Mouse (Mus musculus) adrenal gland, adult 8-10 months (tissue): Measurements from ENCODE around the gene Rab35. TPM values are rescaled to one million over a fixed set of nuclear protein-coding genes. Genes with fewer than 3 reads are reported as not detected.

Experiments
- DNase-seq: peaks from one replicate; pipeline ENCODE4 v3.0.0; 2022
- total RNA-seq, 4 experiments: library from RNA; stranded (reverse); gene quantifications; 2 replicates each; pipeline ENCODE4 v1.2.4; 2022

The Rab35 gene
- 10 to 100 TPM; 58.8 to 70.3 (median 60.6) TPM for total RNA-seq

DNA sequence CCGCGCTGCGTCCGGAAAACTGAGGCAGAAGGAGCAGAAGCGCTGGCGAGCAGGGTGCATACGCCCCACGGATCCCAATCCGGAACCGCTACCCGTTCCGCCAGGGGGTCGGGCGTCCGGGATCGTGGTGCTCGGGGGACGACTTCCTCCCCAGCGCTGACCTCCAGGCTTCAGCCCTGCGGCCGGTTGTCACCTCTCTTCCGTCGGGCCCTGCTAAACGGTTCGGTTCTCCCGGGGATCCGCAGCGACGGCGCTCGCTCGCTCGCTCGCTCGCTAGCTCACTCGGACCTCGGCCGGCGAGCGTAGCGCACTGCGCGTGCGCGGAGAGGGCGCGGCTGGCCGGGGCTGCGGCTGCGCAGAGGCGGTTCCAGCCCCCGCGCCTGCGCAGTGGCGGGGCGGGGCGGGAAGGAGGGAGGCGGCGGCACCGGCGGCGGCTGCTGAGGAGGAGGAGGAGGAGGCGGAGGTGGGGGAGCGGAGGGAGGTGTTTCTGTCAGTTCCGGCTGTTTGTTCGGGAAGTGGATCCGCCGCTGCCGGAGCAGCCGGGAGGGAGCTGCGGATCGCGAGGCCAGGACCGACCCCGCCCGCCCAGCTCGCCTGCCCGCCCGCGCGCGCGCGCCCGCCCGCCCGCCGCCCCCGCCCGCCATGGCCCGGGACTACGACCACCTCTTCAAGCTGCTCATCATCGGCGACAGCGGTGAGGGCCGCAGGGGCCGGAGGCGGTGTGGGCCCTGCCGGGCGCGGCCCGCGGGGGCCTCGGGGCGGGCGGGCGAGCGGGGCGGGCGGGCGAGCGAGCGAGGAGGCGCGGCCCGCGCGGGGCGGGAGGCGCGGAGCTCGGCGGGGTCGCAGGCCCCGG is at the start of gene Rab35:
Rab35 (plus strand) TSS at position 404 of the 853 bp plus-strand sequence.
- peak; percentile 93 for DNase-seq

DNA sequence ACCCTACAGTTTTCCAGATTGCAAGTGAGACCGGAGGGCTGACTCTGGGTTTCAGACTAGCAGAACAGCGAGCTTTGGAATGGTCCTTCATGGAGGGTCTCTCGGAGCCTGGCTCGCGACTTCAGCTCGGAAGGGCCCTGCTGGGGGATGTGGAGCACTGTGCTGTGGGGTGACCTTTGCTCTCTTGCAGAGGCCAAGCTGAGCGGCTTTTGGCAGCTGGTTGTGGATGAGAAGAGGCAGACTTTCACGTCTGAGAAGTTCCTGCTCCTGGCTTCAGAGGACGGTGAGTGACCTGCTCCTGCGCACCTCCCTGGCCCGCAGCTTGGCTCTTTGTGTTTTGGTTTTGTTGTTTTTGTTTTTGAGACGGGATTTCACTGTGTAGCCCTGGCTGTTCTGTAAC is 46.1 kb upstream of the Rab35 start:
- DNase-seq, result no peak

DNA sequence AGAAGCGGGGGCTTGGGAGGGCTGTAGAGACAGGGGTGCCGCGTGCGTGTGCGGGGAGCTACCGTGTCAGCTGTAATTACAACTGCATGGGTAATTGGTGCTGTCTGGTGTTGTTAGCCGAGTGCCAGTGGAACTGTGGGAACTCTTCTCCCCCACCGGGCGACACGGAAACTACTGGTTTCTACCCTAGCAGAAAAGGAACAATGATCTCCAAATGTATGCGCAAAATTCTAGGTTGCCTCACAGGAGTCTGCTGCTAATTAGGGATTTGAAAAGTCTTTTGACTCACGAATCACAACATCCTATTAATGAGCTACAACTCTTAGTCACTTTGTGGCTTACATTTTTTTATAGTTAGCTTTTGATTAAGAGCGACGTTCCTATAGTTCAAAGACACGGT is 45.5 kb upstream of the Rab35 start:
- DNase-seq, result no peak

DNA sequence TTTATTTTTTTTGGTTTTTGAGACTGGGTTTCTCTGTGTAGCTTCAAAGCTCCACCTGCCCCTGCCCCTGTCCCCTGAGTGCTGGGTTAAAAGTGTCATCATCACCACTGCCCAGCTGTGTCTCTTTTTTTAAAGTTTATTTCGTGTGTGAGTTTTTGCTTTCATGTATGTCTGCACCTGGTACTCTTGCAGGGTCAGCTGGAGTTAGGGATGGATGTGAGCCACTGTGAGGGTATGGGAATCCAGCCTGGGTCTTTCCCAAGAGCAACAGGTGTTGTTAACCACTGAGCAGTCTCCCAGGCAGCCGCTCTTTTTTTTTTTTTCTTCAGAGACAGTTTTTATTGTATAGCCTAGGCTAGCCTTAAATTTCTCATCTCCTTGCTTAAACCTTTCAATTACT is 44.9 kb upstream of the Rab35 start:
- DNase-seq, result no peak

DNA sequence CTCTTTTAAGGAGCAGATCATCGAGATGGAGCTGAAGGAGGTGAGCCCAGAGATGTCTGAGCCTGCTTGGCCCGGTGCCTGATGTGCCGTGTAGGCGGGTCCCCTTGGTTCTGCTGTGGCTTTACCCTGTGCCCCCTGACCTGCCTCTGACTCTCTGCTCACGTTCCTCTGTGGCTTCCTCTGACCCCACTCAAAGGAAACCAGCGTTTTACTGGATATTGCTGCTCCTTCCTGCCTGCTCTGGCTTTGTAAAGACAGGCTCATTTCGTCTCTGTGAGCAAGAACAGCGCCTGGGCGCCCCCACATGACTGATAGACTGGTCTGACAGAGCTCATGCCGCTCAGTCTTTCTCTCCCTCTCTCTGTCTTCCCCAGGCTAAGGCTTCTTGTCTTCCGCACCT is 40.7 kb upstream of the Rab35 start:
- no peak for DNase-seq

DNA sequence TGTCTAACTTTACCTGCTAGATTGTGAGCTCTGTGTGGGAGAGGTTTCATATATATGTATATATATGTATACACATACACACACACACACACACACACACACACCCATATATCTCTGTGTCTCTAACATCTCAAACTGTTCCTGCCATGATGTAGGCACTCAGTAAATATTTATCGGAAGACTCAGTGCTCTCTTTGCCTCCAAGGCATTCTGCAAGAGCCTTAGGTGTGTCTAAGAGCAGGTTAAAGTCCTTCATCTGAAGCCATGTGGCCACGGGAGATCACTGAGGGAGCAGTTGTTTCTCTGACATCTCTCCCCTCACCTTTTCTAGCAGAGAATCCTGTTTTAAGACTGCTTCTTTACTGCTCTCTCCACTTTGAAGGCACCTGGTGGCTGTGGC is 40.2 kb upstream of the Rab35 start:
- DNase-seq, result no peak

DNA sequence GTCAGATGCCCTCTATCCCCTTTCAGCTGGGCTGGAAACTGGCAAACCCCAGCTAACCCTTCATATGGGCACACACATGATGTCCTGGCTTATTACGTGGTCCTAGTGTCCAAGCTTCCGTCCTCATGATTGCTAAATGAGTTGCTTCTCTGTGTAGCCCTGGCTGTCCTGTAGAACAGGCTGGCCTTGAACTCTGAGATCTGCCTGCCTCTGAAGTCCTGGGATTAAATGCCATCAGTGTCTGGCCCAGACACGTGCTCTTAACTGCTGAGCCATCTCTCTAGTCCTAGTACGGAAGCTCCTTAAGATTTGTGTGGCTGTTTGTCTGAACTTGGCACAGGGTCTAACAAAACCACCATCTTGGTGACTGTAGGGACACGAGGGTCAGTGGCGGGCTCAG is 28.1 kb upstream of the Rab35 start:
- peak; percentile 35 for DNase-seq

DNA sequence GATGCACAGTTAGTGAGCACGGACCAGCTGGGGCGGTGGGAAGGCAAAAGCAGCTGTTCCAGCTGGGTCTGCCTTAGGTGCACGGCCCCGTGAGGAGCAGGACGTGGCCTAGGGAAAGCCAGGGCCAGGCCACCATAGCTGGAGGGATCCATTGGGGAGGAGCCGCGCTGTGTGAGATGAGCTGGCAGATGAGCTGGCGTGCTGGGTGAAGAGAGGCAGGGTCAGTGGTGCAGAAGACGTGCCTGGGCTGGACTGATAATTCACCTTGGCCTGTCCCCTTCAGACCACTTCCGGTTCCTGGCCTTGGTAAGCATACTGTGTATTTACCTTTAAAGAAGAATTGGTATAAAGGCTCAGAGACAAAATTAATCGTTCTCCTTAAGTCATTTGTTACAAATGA is 20.1 kb upstream of the Rab35 start:
- DNase-seq, result no peak

DNA sequence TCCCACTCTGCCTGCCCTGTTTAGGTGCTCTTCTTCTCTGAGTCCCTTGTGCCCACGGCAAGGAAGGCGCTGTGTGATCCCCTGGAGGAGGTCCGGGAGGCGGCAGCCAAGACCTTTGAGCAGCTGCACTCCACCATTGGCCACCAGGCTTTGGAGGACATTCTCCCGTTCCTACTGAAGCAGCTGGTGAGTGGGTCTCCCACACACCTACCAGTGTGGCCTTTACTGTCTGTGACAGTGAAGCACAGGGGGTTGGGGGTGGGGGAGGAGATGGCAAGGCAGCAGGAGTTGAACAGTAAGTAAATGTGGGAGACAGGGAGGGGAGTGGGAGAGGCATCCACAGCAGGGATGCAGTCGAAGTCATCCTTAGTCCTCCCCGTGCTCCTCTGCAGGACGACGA is 18.4 kb upstream of the Rab35 start:
- no peak for DNase-seq

DNA sequence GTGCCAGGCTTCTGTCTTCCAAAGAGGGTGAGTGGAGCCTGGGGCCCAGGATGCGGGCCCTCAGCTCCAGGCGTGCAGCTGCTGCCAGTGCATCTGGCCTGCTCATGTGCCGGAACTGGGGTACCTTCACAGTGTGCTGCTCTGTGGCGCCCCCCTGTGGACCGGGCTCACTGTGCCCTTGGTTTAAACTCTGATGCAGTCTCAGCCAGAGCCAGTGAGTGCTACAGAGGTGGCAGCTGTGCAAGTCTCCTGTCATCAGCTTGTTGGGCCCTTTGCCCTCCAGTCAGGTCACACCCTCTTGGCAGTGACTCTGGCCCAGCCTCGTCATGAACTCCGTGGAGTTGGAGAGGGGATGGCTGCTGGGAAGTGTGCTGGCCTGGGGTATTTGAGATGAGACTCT is 16.8 kb upstream of the Rab35 start:
- DNase-seq, result no peak

DNA sequence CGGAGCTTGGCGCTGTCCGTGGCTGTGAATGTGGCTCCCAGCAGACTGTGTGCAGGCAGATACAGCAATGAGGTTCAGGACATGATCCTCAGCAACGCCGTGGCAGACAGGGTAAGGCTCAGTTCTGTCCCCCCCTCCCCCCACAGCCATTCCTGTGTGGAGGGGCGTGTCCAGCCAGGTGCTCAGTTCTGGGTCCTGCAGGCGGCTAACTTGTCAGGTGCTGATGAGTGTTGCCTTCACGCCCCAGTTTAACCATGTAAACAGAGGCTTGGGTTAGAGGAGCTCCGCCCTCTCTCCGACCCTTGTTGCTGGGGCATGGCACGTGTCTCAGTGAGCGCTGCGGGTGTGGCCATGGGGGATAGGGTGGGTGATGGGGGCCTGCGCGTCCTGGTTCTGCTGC is 12.0 kb upstream of the Rab35 start:
- no peak for DNase-seq

DNA sequence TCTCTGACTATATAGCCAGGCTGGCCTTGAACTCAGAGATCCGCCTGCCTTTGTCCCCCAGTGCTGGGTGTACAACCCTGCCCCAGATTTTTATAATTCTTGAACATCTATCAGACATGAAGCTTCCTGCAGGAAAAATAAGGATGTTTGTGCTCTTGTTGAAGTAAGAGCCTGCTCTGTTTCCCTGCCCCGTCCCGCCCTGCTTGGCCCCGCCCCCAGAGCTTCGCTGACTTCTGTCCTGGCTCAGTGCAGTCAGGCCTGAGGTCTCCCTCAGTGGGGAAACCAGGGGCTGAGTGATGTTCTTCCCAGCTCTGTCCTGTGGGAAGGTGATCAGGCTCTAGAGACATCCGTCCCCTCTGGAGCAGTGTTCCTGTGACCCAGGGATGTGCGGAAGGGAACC is 9.0 kb upstream of the Rab35 start:
- no peak for DNase-seq

DNA sequence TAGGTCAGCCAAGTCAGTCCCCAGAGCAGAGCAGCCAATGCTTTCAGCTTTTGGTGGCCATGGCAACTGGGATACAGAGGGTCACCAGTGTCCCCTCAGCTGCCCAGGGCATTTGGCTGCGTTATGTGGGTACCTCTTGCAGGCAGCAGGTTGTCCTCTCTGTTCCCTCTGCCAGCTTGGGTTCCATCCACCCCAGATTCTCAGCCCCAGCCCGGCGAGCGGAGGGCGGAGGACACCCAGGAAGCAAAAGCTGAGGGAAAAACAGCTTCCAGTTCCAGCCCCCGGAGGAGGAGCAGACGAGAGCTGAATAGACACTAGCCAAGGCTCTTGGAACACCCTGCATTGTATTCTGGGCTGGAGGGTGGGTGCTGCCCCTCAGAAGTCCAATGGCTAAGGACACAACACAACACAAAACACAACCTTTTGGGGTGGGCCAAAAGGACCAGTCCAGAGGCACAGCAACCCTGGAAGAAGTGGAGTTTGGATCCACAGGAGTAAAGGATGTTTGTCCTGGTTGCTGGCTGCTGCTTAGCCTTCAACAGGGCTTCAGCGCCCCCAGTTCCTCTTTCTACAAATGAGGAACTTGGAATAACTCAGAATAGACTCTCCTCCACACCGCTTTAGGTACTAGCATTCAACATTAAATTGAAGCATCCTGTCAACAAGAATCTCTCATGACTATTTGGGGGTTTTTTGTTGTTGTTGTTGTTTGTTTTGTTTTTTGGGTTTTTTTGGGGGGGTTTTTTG is 7.8 kb upstream of the Rab35 start:
- no peak for DNase-seq

DNA sequence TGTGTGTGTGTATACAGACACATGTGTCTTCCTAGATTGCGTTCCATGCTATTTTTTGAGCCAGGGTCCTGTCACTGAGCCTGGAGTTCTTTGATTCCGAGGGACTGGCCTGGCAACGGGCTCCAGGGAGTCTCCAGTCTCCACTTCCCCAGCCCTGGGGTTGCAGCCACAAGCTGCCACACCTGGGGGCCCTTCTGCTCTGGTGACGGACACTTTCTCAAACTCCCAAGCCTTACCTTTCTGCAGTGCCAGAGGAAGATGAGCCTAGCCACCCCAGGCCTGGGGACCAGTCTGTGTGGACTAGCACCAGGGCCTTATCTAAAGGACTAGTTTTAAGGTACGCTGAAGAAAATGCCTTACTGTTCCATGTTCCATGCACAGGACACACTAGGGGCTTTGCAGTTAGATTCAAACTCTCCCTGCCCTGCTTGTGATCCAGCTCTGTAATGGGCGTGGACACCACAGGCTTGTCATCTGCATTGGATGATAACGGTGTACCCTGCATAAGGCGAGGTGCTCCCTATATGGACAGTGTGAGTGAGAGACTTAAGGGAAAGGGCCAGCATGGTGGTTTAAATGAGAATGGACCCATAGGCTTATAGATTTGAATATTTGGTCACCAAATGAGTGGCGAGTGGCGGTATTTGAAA is 5.3 kb upstream of the Rab35 start:
- DNase-seq, result no peak

DNA sequence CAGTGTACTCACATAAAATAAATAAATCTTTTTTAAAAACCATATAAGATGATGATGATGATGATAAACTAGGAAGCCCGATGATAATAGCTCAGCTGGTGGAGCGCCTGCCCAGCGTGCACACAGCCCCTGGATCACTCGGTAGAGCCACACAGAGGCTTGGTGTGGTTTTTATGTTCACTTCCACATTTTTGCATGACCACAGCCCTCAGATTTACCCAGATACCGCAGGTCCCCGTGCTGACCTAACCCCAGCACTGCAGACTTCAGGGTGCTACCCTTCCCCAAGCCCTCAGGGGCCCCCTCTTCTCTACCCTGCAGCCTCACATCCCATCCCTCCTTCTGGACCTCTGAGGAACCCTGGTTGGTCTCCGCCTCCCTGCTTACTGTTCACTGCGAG is 3.6 kb upstream of the Rab35 start:
- no peak for DNase-seq

DNA sequence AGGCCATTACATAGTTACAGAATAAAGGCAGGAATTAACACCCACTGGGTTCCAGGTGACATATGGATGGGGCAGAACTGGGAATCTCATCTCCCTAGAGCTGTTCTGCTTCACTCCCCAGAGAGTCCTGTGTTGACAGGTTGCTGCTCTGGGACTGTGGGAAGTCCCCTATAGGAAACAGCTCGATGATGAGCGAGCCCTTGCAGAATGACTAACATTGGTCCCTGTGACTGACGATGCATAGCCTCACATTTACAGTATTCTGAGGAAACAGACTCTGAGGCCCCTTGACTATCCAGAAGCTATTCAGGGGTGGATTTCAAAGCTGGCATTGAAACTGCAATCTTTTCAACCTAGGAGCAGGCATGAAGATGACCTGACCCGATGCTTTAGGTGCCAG is 2.0 kb upstream of the Rab35 start:
- no peak for DNase-seq

DNA sequence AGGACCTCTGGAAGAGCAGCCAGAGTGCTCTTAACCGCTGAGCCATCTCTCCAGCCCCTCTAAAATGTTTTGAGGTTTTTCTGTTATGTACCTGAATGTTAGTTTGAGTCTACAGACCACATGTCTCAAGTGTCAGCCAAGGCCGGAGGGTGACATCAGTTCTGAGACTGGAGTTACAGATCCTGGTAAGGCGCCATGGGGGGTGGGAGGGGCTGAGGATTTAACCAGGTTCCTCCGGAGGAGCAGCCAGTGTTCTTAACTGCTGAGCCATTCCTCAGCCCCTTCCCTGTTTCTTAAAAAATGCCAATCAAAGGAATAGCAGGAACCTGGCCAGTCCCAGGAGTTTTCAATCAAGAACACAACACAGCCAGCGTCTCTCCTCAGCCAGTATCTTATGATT is 1.4 kb upstream of the Rab35 start:
- no peak for DNase-seq

DNA sequence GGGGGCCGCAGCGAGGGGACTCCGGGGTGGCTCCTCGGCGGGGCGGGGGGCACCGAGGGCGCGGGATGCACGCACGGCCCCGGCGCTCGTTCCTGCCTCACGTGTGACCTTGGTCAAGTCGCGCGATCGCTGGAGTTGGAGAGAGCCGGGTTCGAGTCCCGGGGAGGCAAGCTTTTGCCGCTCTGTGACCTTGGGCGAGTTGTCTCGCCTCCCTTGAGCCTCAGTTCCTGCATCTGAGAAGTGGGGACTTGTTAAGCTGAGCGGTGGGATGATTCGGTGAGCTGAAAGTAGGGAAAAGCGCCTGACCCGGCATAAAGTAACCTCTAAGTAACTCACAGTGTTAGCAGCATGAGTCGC is 628 bp downstream of the Rab35 start:
- DNase-seq, result peak; percentile 38

DNA sequence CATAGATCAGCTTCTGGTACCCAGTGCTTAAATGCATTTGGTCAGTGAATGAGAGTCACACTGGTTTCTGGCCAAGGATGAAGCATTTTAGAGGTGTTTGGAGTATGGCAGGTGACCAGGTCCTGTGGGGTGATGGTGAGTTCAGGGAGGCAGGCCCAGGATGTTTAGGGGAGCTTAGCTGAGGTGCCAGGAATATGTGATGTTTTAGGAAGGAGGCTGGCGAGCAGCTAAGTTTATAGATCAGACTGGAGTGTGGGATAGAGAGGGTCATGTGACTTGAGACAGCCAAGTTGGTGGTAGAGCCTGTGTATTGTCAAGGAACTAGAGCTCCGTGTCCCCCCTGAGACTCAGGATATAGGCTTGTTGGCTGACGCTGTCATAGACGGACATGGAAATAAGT is 1.4 kb downstream of the Rab35 start:
- DNase-seq, result no peak

DNA sequence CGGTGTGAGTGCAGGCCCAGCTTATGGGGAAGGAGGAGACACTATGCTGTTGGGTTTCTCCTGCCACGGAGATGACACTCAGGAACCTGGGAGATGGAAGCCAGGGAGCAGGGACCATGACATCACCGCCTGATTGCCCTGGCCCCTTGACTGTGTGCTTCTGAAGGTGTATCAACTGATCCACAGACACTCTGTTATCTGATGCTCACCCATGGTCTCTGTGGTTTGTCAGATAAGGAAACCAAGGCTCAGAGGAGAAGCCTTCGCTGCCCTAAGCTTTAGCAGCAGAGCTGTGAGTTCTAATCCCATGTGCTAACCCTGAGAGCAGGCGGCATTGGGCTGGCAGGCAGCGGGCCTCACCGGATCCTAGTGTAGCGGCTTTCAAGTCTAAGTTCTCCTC is 2.3 kb downstream of the Rab35 start:
- DNase-seq, result no peak

DNA sequence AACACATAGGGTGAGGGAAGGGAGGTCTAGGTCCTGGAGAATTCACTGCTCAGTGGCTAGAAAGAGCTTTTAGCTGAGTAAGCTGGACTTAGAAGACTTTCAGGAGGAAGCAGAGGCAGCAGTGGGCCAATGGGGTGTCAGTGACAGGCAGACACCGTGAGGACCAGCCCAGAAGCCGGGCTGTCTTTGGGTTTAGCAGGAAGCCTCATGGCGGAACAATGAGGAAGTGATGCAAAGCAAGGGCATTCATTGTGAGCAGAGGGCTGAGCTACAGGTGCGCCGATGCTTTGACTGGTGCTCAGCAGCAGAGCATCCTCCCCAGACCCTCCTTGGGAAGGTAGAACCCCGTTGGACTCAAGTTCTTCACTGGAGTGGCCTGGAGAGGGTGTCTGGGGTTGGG is 3.8 kb downstream of the Rab35 start:
- no peak for DNase-seq

DNA sequence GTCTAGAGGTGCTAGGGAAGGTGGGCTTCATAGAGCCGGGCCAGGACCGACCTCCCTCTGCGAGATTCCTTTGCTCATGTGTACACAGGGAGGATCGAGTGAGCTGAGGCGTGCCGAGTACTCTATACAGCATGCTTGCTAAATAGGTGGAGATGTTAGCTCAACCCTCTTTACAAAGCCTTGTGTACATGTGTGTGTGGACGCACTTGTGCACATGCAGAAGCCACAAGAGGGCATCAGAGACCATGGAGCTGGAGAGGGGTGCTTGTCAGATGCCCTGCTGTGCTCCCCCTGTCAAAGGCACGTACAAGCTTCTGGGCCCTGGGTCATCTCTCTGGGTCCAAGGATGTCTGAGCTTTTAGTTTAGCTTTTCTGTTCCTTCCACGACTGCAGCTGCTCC is 12.5 kb downstream of the Rab35 start:
- no peak for DNase-seq

DNA sequence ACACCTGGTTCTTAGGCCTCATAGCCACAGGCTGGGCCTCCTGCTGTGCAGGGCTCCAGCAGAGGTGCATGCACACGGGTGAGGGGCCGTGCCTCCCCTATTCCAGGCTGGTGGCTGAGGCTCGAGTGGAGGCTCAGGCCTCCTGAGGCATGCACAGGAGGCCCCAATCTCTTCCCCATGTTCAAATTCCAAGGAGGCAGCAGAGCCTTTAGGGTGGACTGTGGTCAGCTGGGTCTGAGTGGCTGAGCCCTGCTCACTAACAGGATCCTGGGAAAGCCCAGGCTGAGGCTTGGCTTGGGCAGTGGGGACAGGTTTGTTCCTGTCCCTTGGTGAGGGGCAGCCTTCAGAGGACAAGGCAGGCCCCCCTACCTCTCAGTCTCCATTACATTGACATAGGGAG is 17.2 kb downstream of the Rab35 start:
- no peak for DNase-seq

DNA sequence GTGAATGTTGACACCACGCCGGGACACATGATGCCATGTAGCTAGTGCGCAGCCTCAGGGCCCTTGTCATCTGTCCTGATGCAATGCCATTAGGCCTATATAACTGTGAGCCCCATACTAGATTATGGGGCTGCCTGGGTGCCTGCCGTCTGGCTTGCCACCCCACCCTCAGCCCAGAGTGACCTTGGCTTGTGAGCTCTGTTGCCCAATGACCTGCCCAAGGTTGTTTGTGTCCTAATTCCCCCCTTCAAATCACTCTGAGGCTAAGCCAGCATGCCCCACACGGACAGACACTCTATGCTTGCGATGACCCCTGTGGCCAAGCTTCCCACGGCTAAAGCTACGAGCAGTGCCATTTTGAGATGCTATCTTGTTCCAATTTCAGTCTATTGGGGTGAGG is 18.0 kb downstream of the Rab35 start:
- DNase-seq, result no peak
